Mouse (Mus musculus) duodenum, adult 2 months (tissue): Measurements from ENCODE around the gene Utp3. TPM values are rescaled to one million over a fixed set of nuclear protein-coding genes. Genes with fewer than 3 reads are reported as not detected.

Experiments
- polyA plus RNA-seq: library from polyadenylated mRNA; depleted of rRNA; stranded (reverse); fragments of >200 nt; gene quantifications from 2 replicates; pipeline ENCODE4 v1.2.3, GENCODE M21; 2012; ENCODE audit warnings: low replicate concordance; rRNA removed

Utp3 gene
- 2.5 TPM in 2 replicates for polyA plus RNA-seq

GRCm38 (mm10) chr5:88554086-88554886, at the start of gene Utp3:
Gene Utp3, plus strand, starts transcription at chr5:88554462.

GRCm38 (mm10) chr5:88527657-88528056, 26.6 kb upstream of the Utp3 start, which contains the start of gene Jchain:
Gene Jchain, minus strand, starts transcription at chr5:88527891.

GRCm38 (mm10) chr5:88564501-88565147, 10.4 kb downstream of the Utp3 start, which contains the start of gene Rufy3:
Gene Rufy3, plus strand, starts transcription at chr5:88565040.

Other genes with a start within 250 kb of the Utp3 start
- gene Prol1, start 237.2 kb upstream of the Utp3 start, polyA plus RNA-seq = not detected in 2 replicates
- gene Amtn, start 178.4 kb upstream of the Utp3 start, polyA plus RNA-seq = not detected in 2 replicates
- not detected in 2 replicates for gene Ambn, start 98.5 kb upstream of the Utp3 start, polyA plus RNA-seq
- gene Enam, start 66.5 kb upstream of the Utp3 start, polyA plus RNA-seq = 0.01 TPM in 1 of 2 replicates, not detected in the other
- gene Jchain, start 26.6 kb upstream of the Utp3 start, polyA plus RNA-seq = 585 and 622 TPM in 2 replicates
- 3.7 and 4.6 TPM in 2 replicates for gene Rufy3, start 10.6 kb downstream of the Utp3 start, polyA plus RNA-seq
- gene Grsf1, start 121.7 kb downstream of the Utp3 start, polyA plus RNA-seq = 27.0 and 29.4 TPM in 2 replicates
- 1.3 and 2.2 TPM in 2 replicates for gene Mob1b, start 166.4 kb downstream of the Utp3 start, polyA plus RNA-seq
- gene Dck, start 210.5 kb downstream of the Utp3 start, polyA plus RNA-seq = 1.2 and 1.6 TPM in 2 replicates